Mouse (Mus musculus): Measurements from ENCODE around the gene Tbl3. TPM values are rescaled to one million over a fixed set of nuclear protein-coding genes. Genes with fewer than 3 reads are reported as not detected.
A peak's percentile ranks its signal among the peaks of the same experiment; 100 is the strongest.
"Not testable (repeated sequence)": the region's sequence is repeated elsewhere in the genome, so short reads cannot be mapped to it uniquely, and the experiment has no call there.

Gene Tbl3
- polyA plus RNA-seq, 1 experiment from 2014 or later: 57.3 TPM

- WGBS: 25% methylated on average over 6 of the region's 6 CpGs
- Histone ChIP-seq H3K4me1 (peaks cover 30% of the 10 kb centered on the region), H3K36me3 (no peaks in the 10 kb centered on the region), H3K4me3 (no peak overlapping the region), H3K9me3 (no peaks in the 10 kb centered on the region), H3K9ac (no peak overlapping the region), H3K4me2 (no peak overlapping the region), H3K27ac (no peak overlapping the region), H3K27me3 (no peaks in the 10 kb centered on the region)
- ATAC-seq (ENCODE audit: insufficient number of reproducible peaks, low FRiP score, low TSS enrichment, low read depth): no peak
These were observed 40.0 kb downstream of the Tbl3 start for GRCm38 (mm10) chr17:24667416-24667815.

- not testable (repeated sequence) for H3K27me3 ChIP-seq; H3K27ac ChIP-seq; H3K9ac ChIP-seq; H3K4me2 ChIP-seq; ATAC-seq (ENCODE audit: insufficient number of reproducible peaks, low FRiP score, low TSS enrichment, low read depth); H3K36me3 ChIP-seq; H3K4me3 ChIP-seq; H3K9me3 ChIP-seq
- H3K4me1 ChIP-seq: peaks cover 26% of the 10 kb centered on the region
- WGBS: 59% methylated on average over 7 of the region's 7 CpGs
These were observed 40.4 kb downstream of the Tbl3 start for GRCm38 (mm10) chr17:24667011-24667410.

- H3K9me3 ChIP-seq: no peaks in the 10 kb centered on the region
- H3K27me3 ChIP-seq: peaks cover 48% of the 10 kb centered on the region
- 3% methylated on average over 47 of the region's 47 CpGs for WGBS
- H3K4me3 ChIP-seq: peak within 1 kb of the TSS; percentile 45
- H3K9ac ChIP-seq: peak within 1 kb of the TSS; percentile 54
- no peak for ATAC-seq (ENCODE audit: insufficient number of reproducible peaks, low FRiP score, low TSS enrichment, low read depth)
- peak within 1 kb of the TSS; percentile 97 for H3K4me2 ChIP-seq
- no peak within 1 kb of the TSS for H3K27ac ChIP-seq
- peaks cover 15% of the 10 kb centered on the region for H3K4me1 ChIP-seq
- no peaks in the 10 kb centered on the region for H3K36me3 ChIP-seq
These were observed 49.3 kb downstream of the Tbl3 start, which contains the start of gene Npw for GRCm38 (mm10) chr17:24658017-24658758. Gene Npw, minus strand, starts transcription at chr17:24658457.

- ATAC-seq (ENCODE audit: insufficient number of reproducible peaks, low FRiP score, low TSS enrichment, low read depth): no peak
- no peak overlapping the region for H3K27ac ChIP-seq
- no peak overlapping the region for H3K4me3 ChIP-seq
- H3K9me3 ChIP-seq: no peaks in the 10 kb centered on the region
- peaks cover 20% of the 10 kb centered on the region for H3K4me1 ChIP-seq
- WGBS: 70% methylated on average over 4 of the region's 4 CpGs
- H3K4me2 ChIP-seq: no peak overlapping the region
- no peak overlapping the region for H3K9ac ChIP-seq
- H3K27me3 ChIP-seq: peaks cover 36% of the 10 kb centered on the region
- H3K36me3 ChIP-seq: no peaks in the 10 kb centered on the region
These were observed 52.5 kb downstream of the Tbl3 start for GRCm38 (mm10) chr17:24654969-24655368.

- Histone ChIP-seq H3K4me1 (peaks cover 29% of the 10 kb centered on the region), H3K4me3 (peak overlapping the region; percentile 32), H3K4me2 (peak overlapping the region; percentile 51), H3K27ac (peak overlapping the region; percentile 44; the same call in 1 of the 2 replicates), H3K9me3 (no peaks in the 10 kb centered on the region), H3K9ac (no peak overlapping the region), H3K27me3 (peaks cover 29% of the 10 kb centered on the region), H3K36me3 (no peaks in the 10 kb centered on the region)
- WGBS: 4% methylated on average over 19 of the region's 19 CpGs
- 0 out of 2 replicates have a peak, but pooled peaks have one; percentile 36 for ATAC-seq (ENCODE audit: insufficient number of reproducible peaks, low FRiP score, low TSS enrichment, low read depth)
These were observed 53.3 kb downstream of the Tbl3 start for GRCm38 (mm10) chr17:24653967-24654710.

GRCm38 (mm10) chr17:24651835-24652234, 55.6 kb downstream of the Tbl3 start:
- no peak overlapping the region for H3K9ac ChIP-seq
- H3K4me1 ChIP-seq: peaks cover 29% of the 10 kb centered on the region
- H3K4me2 ChIP-seq: no peak overlapping the region
- 74% methylated on average over 3 of the region's 3 CpGs for WGBS
- no peak overlapping the region for H3K27ac ChIP-seq
- peaks cover 6% of the 10 kb centered on the region; the same call in 1 of the 2 replicates for H3K36me3 ChIP-seq
- no peaks in the 10 kb centered on the region for H3K9me3 ChIP-seq
- H3K27me3 ChIP-seq: peaks cover 6% of the 10 kb centered on the region
- no peak overlapping the region for H3K4me3 ChIP-seq
- ATAC-seq (ENCODE audit: insufficient number of reproducible peaks, low FRiP score, low TSS enrichment, low read depth): no peak

GRCm38 (mm10) chr17:24650766-24651165, 56.7 kb downstream of the Tbl3 start:
- peaks cover 7% of the 10 kb centered on the region; the same call in 1 of the 2 replicates for H3K36me3 ChIP-seq
- H3K9ac ChIP-seq: no peak overlapping the region
- H3K9me3 ChIP-seq: no peaks in the 10 kb centered on the region
- H3K4me2 ChIP-seq: no peak overlapping the region
- H3K4me1 ChIP-seq: peaks cover 33% of the 10 kb centered on the region
- H3K27ac ChIP-seq: no peak overlapping the region
- no peaks in the 10 kb centered on the region for H3K27me3 ChIP-seq
- ATAC-seq (ENCODE audit: insufficient number of reproducible peaks, low FRiP score, low TSS enrichment, low read depth): no peak
- WGBS: 77% methylated on average over 4 of the region's 4 CpGs
- no peak overlapping the region for H3K4me3 ChIP-seq

- peak; percentile 56 for ATAC-seq (ENCODE audit: insufficient number of reproducible peaks, low FRiP score, low TSS enrichment, low read depth)
- H3K4me2 ChIP-seq: peak within 1 kb of the TSS; percentile 97
- no peaks in the 10 kb centered on the region for H3K27me3 ChIP-seq
- H3K4me3 ChIP-seq: peak within 1 kb of the TSS; percentile 92
- peaks cover 7% of the 10 kb centered on the region; the same call in 1 of the 2 replicates for H3K36me3 ChIP-seq
- peaks cover 40% of the 10 kb centered on the region for H3K4me1 ChIP-seq
- H3K9ac ChIP-seq: peak within 1 kb of the TSS; percentile 89
- H3K9me3 ChIP-seq: no peaks in the 10 kb centered on the region
- WGBS: under 1% methylated on average over 33 of the region's 41 CpGs
- H3K27ac ChIP-seq: peak within 1 kb of the TSS; percentile 84
These were observed 57.3 kb downstream of the Tbl3 start, which contains the start of gene Slc9a3r2 for GRCm38 (mm10) chr17:24650070-24650616. Gene Slc9a3r2, minus strand, starts transcription at chr17:24650327.

GRCm38 (mm10) chr17:24649581-24650069, 57.8 kb downstream of the Tbl3 start:
- 1% methylated on average over 35 of the region's 35 CpGs for WGBS
- H3K4me1 ChIP-seq: peaks cover 45% of the 10 kb centered on the region
- H3K4me3 ChIP-seq: peak overlapping the region; percentile 92
- H3K27me3 ChIP-seq: no peaks in the 10 kb centered on the region
- H3K9ac ChIP-seq: peak overlapping the region; percentile 89
- peaks cover 11% of the 10 kb centered on the region; the same call in 1 of the 2 replicates for H3K36me3 ChIP-seq
- peak overlapping the region; percentile 84 for H3K27ac ChIP-seq
- peak; percentile 20; the same call in 1 of the 2 replicates for ATAC-seq (ENCODE audit: insufficient number of reproducible peaks, low FRiP score, low TSS enrichment, low read depth)
- no peaks in the 10 kb centered on the region for H3K9me3 ChIP-seq
- H3K4me2 ChIP-seq: peak overlapping the region; percentile 97

GRCm38 (mm10) chr17:24648731-24649377, 58.6 kb downstream of the Tbl3 start:
- peak overlapping the region; percentile 92 for H3K4me3 ChIP-seq
- no peak overlapping the region for H3K9ac ChIP-seq
- H3K4me1 ChIP-seq: peaks cover 53% of the 10 kb centered on the region
- H3K27ac ChIP-seq: no peak overlapping the region
- no peaks in the 10 kb centered on the region for H3K9me3 ChIP-seq
- no peak for ATAC-seq (ENCODE audit: insufficient number of reproducible peaks, low FRiP score, low TSS enrichment, low read depth)
- H3K4me2 ChIP-seq: peak overlapping the region; percentile 97
- no peaks in the 10 kb centered on the region for H3K27me3 ChIP-seq
- peaks cover 13% of the 10 kb centered on the region; the same call in 1 of the 2 replicates for H3K36me3 ChIP-seq
- 66% methylated on average over 10 of the region's 10 CpGs for WGBS
